Mouse (Mus musculus) hindlimb bud, embryonic 11.5 days (tissue): ENCODE results near the gene Hsf4.
"Not testable (repeated sequence)": the region's sequence is repeated elsewhere in the genome, so short reads cannot be mapped to it uniquely, and the experiment has no call there.

Experiments used
- DNase-seq: peaks from one replicate; pipeline ENCODE4 v3.0.0-alpha.2; 2012; ENCODE audit warnings: low read depth, low spot score; ENCODE audit errors: extremely low spot score

Hsf4 gene

DNA sequence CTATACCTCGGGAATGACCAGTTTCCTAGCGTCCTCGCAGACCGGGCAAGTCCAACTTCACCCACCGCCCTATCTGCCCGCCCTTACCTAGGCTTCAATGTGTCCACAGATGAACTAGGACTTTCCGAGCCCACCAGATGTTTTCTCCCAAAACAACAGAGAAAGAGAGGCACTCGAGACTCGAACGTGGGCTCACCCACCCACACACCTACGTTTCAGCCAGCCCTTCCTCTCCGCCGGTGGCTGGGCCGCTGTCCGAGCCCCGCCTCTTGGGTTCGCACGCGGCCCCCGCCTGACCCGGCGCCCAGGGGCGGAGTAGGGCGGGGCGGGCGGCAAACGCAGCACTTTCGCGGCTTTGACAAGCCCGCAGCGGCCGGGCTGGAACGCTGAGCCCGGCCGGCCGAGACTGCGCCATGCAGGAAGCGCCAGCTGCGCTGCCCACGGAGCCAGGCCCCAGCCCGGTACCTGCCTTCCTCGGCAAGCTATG is at the start of gene Hsf4:
Gene Hsf4 (plus strand): TSS at position 341 of the 487 bp plus-strand sequence.
- no peak for DNase-seq

DNA sequence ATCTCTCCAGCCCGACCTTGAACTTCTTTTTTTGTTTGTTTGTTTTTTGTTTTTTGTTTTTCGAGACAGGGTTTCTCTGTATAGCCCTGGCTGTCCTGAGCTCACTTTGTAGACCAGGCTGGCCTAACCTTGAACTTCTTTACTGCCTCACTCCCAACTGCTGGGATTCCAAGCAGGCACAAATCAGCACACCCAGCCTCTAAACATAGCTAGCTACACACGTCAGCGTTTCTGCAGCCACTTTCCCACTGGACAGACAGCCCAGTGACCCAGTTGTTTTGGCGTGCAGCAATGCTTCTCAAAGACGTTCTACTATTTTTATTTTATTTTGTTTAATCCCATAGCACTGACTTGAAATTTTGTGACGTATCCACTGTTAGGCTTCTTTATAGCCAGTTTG is 45.8 kb upstream of the Hsf4 start:
- no peak for DNase-seq

DNA sequence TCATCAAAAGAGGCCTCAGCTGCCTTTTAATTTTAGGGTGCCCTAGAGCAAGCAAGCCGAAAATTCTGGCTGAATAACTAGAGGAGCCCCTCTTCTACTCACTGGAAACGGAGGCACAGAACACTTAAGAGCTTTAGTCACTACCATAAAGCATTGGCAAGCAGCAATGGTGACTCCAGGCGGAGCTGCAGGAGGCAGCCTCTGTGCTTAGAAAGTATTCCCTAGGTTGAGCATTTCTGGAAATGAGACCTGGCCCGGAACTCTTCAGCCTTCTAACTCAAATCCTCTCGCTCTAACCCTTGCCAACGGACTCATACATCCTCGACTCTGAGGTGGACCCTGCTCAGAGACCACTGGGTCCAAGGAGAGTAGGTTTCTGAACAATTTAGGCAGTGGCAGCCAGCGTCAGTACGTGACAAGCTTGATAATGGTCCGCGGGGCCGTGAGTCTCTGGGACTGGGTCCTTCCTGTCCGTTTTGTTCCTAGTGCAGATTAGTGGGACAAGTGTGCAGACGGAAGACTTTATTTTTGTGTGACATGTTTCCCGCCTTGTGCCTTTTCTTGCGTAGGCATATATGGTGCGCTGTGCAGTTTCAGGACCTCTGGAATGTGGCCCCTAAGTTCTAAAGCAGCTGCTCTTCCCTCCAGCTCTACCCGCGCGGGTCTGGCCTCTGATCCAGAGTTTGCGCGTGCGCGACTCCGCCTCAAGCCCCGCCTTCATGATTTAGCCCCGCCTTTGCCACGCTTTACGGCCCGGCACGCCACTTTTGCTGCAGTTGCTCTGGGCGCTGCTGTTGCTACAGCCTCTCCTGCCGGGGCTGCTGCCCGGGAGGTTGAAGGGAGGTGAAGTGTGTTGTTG is 45.0 kb upstream of the Hsf4 start, which contains the start of gene D230025D16Rik:
Gene D230025D16Rik (plus strand): TSS at position 733 of the 859 bp plus-strand sequence.
- peak; percentile 82 for DNase-seq

DNA sequence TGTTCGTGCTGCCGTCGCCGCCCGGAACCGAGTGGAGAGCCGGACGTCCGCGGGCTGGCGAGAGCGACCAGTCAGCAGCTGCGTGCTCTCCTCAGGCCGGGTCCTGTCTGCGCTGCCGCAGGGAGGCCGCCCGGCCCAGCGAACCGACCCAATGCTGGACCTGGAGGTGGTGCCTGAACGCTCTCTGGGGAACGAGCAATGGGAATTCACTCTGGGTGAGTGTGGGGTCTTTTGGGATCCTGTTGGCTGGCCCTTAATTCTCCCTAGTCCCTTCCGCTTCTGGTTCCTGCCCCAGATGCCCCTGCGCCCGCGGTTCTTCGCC is 44.4 kb upstream of the Hsf4 start:
- no peak for DNase-seq

DNA sequence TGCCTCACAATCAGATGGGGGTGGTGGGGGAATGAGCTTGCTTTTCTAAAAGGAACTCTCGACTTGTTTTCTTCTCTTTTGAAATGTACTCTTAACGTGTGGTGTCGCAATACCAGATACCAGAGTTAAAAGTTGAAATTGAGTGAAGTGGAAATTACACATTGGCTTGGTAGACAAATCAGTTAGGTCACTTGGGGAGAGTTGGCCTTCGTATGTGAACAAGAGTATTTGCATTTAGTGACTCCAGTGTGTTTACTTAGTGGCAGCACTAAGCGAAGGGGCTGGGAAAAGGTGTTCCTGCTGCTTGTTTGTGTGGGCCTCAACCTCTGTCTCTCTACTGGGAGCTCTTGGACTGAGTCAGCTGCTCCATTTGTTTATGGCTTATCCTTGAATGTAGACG is 43.7 kb upstream of the Hsf4 start:
- no peak for DNase-seq

DNA sequence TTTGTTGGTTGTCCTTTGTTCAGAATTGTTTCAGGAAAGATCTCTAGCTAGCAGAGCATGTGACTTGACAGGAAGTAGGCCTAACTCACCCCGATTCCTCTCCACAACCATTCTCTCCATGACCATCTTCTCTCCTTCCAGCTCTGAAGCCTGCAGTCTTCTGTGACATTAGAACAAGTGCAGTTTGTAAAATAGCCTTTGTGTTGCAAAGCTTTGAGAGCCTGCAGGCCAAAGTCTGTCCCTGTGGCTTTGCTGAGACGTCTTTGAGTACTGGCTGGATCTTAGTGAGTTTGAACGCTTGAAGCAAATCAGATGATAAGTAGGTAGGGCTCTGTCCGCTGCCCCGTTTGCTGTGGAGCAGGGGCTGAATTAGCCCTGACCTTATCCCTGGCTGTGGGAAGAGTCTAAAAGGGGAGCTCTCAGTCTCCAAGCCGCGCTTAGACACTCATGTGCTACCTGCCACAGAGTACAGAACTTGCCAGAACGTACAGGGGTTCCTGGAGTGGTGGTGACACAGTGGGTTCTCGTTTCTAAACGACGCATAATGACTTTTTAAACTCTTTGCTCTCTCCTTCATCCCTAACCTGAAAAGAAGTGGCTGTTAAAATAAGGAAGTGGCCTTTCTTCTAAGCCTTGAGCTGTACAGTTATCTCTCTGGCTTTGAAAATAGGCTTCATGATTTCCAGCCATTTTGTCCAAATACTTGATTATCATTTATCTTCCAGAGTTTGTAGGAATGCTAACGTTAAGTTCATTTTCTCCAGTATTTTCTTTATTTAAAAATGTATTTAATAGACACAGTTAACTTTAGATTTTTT is 37.9 kb upstream of the Hsf4 start:
- DNase-seq: no peak

DNA sequence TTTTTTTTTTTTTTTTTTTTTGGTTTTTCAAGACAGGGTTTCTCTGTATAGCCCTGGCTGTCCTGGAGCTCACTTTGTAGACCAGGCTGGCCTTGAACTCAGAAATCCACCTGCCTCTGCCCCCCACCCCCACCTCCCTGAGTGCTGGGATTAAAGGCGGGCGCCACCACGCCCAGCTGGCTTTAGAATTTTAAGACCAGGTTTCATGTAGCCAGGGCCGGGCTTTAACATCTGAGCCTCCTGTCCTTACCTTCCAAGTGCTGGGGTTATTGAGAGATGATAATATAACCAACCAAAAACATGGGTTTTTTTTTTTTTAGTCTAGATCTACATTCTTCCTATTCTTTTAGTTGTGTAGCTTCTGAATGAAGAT is 37.3 kb upstream of the Hsf4 start:
- not testable (repeated sequence) for DNase-seq

DNA sequence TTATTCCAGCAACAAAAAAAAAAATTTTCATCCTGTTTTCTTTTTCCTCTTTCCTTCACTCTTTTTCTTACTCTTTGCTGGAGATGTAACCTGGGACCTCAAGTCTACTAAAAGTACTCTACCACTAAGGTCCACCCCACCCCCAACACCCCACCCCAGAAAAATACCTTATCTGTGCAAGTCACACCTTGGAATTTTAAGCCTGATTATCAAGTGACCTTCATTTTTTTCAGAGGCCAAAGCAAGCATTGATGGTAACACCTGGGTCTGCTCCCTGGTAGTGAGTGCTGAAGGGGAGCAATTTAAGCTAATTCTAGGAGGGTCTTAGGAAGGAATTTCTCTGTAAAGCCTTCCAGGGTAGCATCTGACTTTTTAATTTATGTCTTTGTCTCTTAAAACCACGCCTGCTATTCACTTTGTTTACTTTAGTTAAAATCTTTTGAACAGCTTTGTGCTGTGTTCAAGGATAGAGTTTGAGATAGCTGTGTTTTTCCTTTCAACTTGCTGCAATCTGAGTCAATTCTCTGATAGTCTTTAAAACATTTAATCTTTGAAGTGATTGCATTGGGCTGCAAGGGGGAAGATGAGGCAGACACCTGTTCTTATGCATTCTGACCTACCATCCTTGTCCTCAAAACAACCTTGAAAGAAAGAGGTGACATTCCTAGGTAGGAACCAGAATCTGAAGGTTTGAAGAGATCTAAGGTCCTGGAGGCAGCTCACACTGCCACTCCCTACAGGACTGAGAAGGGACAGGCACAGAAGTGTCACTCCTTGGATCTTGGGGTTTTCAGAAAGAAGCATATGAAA is 36.3 kb upstream of the Hsf4 start:
- no peak for DNase-seq

DNA sequence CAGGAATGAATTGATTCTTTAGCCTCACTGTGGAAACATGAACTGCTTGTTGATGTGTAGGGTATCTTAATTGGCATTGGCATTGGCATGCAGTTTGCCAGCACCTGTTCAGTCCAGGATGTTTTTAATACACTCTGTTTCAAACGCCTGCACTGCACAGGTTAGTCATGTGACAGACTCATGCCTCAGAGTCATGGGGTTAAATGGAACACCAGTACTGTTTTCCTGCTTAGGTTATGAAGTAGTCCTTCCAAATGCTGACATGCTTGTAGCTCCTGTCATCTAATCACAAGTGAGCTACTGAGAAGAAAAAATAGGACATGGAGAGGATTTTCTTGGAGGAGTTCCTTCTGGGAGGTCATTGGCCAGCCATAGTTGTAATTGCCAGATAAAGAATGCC is 34.4 kb upstream of the Hsf4 start:
- DNase-seq: no peak

DNA sequence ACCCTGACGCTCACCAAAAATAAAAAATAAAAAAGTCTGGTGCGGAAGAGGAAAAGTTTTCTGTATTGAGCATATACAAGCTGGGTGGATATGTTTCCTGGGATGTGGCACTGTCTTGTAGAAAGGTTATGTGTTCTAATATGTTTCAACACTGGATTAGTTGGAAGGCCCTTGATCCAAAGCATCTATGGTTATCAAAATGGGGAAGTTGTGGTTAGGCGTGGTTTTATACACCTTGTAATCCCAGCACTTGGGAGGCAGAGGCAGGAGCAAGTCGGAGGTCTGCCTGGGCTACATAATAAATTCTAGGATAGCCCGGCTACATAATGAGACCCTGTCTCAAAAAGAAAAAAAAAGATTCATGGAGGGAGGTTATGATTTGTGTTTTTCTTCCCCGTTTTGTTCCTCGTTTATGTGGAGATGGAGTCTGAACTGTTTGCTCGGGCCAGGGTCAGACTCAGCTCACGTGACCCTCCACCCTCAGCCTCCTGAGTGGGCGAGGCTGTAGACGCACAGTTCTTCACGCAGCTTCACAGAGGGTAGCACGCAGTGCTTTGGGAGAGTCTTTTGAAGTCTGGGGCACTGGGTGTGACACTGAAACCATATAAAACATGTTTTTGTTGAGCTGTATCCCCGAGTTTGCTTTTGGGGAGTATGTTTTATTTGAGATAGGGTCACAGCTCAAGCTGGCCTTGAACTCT is 32.0 kb upstream of the Hsf4 start:
- no peak for DNase-seq

DNA sequence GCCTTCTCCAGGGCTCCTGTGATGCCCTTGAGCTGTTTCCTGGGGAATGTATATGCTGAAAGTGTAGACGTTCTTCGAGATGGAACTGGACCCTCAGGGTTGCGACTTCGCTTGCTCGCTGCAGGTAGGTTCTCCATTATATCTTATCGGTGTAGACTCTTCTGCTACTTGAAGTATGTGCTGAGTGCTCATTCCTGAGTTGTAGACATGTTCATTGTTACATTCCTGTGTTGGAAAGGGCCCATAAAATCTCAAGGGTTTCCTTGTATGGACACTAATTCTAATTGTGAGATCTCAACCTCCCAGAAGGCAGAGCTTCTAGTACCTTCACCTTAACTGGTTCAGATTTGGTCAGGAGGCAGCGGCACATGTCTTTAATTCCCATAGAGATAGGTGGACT is 28.6 kb upstream of the Hsf4 start:
- DNase-seq: no peak

DNA sequence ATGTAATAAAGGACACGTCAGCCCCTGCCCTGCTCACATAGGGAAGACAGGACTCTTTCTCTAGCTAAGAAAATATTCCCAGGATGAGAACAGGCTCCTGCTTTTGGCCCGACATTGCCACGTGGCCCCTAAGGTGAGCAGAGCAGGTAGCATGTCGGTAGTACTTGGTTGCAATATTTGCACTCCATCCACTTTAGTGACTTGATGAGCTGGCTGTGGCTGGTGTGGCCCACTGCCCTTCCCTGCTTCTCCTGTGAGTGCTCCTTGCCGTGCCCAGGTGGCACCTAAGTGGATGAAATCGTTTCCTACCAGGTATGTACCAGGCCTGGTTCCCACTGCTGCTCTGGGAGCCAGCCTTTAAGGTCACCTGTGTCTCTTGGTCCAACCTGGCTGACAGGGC is 17.6 kb upstream of the Hsf4 start:
- no peak for DNase-seq

DNA sequence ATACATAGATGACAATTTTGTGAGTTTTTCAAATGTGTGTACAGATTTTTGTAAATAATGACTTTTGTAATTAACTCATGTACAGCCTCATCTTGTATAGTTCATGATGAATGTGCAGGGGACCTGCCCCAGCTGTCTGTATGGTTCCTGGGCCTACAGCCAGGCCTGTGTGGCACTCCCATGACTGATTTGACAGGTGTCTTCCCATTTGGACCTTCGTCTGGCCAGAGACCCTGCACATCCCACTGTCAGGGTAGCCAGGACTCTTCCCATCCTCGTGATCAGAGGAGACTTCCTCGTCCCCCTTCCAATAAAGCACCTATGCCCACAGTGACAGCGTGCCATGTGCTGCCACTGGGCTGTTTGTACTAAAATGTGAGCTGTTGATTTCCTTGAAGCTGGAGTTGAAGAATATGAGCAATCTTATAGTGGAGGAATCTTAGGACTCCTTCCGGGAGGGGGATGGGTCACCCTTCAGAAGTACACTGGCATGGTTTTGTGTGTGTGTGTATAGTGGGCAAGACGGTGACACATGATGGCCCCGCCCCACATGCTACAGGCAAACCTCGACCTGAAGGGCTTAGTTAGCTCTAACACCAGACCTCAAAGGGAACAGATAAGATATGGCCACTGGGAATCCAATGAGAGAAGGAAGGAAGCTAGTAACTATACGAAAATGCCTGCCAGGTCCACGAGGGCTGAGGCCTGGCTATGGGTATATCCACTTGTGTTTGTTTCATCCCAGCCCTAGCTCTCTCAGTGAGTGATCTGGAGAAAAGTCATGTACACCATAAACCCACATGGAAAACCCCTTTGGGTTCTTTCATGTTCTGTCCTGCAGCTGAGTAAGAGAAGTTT is 16.7 kb upstream of the Hsf4 start:
- DNase-seq: no peak

DNA sequence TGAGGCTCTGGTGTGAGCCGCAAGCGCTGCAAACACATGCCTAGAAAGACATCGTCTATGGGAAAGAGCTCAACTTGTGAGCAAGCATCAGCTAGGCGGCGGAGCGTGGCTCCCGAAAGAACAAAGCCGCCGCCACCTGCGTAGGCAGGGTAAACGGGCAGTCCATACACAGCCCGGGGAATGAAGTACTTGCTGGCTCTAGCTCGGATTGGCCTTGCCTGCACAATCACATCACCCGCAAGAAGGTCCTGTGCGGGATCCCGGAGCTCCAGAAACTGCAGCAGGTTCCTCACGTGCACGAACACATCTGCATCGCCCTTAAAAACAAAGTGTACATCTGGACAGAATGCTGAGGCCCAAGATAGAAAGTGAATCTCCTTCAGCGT is 15.8 kb upstream of the Hsf4 start:
- no peak for DNase-seq

DNA sequence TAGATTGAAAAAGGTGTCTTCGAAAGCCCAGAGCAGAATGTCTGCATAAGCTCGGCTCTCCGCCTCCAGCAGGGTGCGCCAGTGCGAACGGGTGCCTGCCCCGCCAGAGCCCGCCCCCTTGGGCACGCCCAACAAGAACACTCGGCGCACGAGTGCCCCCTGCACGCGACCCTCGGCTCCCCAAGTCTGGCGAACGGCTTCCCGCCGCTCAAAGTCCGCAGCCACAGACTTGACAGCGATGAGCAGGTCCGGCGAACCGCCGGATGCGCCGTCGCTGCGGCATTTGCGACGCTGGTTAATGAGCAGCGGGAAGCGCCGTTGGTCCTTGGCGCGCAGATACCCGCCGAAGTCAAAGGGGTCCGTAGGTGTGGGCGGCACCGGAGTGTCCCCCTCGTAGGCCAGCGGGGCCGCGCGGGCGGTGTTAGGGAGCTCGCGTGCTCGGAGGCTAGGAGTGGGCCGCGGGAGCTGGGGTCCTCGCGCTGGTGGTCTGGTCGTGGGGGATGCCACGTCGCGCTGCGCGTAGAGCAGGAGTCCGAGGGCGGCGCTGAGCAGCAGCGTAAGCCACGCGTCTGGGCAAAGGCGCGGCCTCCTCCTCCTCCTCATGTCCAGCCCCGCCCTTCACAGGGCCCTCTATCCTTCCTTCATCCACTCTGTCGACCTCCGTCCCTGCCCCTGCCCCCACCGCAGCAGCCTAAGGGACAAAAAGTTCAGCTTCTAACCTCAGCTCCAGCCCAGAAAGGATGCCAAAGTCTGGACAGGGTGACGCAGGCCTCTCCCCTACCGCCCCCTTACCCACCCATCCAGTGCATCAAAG is 15.2 kb upstream of the Hsf4 start:
- no peak for DNase-seq

DNA sequence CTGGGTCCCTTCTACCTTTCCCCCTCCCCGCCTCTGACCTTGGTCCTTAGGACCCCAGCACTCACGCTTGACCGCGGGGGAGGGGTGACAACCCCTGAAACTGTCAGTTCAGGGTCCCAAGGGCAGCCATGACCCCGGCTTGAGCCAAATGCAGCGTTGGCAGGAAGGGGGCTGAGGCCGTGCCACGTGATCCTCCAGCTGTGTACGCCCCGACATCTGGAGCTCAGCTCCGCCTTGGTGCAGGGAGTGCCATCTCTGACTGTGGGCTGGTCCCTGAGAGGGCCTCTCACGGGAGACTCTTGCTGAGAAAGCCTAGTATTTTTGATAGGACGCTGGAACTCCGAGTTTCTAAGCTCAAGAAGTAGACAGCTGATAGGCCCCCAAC is 14.6 kb upstream of the Hsf4 start, which contains the start of gene B3gnt9:
Gene B3gnt9 (minus strand): TSS at position 188 of the 385 bp plus-strand sequence.
- DNase-seq: no peak

DNA sequence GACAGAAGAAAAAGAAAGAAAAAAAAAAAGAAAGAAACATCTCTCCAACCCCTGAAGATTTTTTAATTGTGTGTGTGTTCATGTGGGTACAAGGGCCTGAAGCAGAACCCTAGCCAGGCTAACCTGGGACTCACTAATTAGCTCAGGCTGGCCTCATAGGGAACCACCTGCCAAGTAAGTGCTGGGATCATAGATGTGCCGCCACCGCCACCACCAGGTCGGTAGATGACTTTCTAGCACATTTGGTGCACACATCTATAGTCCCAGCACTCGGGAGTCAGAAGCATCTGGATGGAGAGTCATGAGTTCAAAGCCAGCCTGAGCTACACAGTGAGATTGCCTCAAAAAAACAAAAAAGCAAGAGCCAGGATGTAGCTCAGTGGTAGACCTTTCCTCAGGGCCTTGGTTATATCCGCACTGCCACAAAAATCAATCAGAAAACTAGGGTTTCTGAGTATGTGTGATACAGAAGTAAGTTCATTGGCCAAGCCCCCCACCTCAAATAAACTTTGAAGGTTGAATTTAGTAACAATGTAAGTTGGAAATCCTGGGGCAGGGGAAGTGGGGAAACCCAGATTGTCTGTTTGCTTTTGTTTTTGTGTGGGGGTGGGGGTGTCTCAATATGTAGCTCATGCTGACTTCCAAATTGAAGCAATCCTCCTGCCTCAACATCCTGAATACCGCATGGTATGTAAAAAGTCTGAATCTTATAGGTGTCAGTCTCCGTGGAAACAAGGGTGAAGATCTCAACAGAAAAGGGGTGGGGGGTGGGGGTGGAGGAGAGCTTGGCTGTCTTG is 12.1 kb upstream of the Hsf4 start:
- no peak for DNase-seq
